Mouse (Mus musculus) CH12F3 (cell line): ENCODE data around the gene Slc27a3.

Experiments used
- in situ Hi-C: fragments of 300-500 bp; cut with MboI; formaldehyde crosslinking; loops from 2 replicates; pipeline ENCODE4 v1.14.3; 2020; ENCODE audit warnings: low sequenced_read_pairs

The Slc27a3 gene

DNA sequence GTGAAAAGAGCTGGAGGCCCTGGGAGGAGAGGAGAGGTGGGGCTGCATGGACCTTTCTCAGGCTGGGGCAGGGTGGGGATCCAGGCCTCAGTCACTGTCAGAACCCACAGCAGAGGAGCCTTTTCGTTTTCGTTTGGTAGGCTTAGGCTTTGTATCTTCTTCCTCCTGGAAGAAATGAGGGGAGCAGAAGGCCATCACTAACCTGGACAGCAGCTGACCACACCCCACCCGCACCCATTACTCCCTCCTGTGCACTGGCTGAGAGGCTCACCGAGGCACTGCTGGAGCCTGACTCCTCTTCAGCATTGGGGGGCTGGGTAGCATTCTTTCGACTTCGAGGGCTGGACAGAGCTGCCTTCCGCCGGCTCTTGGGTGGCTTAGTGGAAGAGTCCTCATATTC lies 2.2 kb upstream of the Slc27a3 start:
- in situ Hi-C loops, result no loop called here

DNA sequence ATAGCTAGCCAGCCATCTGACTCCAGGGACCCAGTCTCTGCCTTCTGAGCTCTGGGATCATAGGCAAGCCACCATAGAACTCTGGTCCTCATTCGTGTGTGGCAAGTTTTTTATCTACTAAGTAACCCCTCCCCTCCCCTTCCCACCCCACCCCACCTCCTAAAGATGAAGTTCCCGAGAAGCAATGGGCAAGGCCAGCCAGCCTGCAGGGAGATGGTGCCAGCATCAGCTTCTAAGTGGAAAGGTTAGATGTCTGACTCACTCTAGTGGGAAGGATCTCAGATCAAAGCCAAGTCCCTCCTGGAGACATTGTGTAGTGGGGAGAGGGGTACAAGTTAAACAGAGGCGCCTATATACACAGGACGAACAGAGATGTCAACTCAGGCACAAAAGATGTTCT lies 1.3 kb upstream of the Slc27a3 start:
- in situ Hi-C loops, result no loop called here

DNA sequence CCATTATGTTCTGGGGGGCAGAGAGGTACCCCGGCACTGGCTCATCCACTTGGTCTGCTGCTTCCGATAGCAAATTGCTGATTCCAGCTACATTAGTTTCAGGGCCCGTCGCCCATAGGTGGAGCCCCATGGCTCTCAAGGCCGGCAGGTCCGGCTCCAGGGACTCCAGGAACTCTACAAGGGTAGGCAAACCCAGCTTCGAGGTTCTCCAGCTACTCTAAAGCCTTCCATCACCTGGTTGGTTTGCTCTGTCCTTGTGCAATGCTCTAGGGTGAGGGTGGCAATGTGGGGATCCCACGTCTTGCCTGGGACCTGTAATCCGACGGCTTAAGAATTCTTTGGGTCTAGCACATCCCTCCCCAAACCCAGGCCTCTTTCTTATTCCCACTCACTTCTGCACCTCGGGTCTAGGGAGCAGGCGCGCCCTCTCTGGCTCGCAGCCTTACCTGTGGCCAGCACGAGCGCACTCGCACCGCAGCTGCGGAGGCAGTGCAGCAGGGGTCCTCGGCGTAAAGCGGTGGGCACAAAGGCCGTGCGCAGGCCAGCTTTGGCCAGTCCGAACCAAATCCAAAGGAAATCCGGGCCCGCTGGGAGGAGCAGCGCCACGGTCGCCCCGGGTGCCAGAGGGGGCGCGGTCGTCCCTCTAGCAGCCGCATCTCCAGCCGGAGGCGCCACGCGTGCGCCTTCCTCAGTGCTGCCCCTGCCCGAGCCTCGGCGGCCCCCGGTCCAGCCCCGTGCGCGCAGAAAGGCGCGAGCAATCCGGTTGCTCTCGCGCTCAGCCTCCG lies 820 bp downstream of the Slc27a3 start:
- in situ Hi-C loops, result no loop called here

DNA sequence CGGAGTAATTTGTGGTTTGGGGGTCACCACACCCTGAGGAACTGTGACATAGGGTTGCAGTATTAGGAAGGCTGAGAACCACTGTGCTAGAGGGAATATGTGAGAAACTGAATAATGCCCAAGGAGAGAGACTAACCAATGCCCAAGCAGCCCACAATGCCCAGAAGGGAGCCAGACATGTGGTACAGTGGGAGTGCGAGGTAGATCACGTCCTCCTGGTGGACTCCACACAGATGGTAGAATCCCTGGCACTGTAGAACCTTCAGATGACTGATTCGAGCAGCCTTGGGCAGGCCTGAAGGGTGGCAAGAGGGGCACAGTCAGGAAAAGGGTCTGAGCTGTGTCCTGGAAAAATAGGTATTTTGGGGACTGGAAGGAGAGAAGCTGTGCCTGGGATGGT lies 1.5 kb downstream of the Slc27a3 start:
- in situ Hi-C loops, result no loop called here

DNA sequence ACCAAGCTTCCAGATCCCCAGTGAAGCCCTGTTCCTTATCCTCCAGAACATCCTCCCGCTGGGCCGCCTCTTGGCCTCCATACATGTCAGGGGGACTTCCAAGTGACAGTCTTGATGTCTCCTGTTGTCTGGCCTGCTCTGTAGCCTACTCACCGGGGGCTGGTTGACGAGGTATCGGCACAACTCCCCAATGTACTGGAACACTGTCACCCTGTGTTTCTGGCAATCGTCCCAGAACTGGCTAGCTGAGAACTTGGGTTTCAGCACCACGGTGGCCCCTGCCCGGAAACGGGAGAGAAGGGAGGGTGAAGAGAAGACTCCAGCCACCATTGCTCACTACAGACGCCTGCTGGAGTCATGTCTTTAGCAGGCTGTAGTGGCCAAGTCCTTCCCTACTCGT lies 2.3 kb downstream of the Slc27a3 start:
- in situ Hi-C loops, result no loop called here

DNA sequence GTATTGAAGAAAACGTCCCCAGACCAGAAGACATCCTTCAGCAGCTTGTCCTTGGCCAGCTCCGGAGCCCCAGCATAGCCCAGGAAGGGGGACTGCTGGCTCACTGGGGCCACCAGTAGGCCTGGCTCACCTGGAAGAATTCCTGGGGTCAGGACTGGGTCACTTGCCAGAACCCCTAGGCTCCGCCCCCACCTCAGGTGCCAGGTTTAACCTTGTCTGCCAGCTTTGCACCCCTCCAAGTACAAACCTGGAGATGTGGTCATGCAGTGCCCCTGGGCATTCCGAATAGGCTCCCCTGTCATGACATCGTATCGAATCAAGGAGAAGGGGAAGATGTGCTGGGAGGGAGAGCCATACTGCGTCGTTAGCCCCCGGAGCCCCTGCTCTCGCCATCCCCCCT lies 2.9 kb downstream of the Slc27a3 start:
- in situ Hi-C loops, result no loop called here

DNA sequence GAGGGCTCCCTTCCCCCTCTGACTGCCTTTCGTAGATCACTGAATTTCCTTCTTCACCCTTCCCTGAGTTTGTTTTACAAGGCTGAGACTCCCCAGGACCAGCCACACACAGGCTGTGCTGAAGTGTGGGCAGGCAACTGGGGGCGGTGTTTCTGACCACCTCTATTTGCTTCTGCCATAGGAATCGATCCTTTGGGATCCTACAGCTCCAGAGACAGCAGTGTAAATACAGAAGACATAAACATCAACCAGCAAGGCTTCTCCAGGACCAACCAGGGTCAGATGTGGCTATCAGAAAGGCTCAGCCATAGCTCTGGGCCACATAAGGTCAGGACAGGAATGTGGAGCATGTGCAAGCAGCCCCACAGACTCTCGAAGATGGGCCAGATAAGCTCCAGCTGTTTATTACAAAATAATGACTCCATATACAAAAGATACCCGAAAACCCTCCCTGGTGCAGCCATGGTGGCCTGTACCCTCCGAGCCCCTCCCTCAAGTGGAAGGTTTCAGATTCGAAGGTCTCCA lies 4.8 kb downstream of the Slc27a3 start:
- in situ Hi-C loops, result no loop called here

DNA sequence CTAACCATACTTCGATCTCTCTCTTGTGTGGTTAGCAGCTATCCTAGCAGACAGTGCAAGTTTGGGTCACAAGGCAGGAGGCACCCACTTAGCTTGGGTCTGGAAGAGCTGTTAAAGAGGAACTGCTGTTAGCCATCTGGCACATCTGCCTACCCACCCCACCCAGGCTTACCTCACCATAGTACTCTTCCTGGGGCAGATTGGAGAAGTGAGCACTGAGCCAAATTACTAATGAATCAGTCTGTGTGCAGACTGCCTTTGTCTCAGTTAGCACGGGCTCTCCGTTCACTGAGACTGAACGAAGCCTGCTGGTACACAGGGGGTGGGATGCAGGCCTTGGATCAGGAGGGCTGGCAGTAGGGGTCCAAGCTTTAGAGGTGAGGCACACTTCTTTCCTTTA lies 6.0 kb downstream of the Slc27a3 start:
- in situ Hi-C loops, result no loop called here

DNA sequence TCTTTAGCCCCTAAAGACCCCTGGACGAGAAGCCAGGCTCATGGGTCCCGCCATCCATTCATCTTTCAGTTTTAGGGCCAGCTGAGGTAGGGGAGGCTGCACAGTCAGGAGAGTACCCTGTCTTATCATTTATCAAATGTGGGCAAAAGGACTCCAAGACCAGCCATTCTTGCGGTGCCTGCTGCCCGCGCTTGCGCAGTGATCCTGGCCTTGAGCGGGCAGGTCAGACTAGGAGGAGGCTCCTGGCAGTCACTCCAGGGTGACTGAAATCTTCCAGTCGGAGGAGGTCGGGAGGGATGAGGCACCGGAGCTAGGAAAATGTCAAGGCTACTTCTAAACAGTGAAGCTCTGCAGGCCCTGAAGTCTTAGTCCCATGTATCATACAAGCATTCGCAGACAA lies 8.0 kb downstream of the Slc27a3 start:
- in situ Hi-C loops, result no loop called here

DNA sequence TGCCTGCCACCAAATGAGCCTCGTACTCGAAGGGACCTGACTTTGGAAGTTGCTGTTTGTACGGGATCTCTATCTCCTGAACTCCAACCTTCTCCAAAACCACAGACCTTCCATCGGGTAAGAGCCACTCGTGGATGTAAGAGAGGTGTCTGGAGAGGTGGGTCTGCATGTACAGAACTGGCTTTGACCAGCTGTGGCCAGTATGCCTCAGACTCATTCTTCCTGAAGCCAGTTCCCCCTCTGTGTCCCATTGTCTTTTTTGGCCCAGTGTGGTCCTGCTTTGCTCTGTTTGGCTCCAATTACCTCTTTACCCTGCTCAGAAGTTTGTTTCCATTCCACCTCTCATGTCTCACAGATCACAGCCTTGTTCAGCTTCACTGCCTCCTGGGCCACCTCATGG lies 11.2 kb downstream of the Slc27a3 start:
- in situ Hi-C loops, result loop anchor here (10.0 kb wide), 1 partner anchor 164 kb away; the partner anchor contains the start of genes Rab13 and Rps27

DNA sequence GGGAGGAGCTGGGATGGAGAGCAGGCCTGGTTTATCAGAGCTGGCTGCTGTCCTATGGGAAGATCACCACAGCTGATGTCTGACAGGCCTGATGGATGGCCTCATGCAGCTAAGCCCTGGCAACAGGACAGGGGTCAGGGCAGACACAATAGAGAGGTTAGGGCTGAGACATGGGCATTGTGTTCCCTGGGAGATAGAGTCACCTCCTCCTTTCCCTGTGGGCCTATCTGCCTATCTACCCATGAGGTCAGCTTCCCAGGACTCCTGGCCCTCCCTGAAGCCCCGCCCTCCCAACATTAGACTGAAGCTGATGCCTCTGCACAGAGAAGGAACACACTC lies 13.5 kb downstream of the Slc27a3 start:
- in situ Hi-C loops, result loop anchor here (10.0 kb wide), 1 partner anchor 161 kb away; the partner anchor contains the start of genes Rab13 and Rps27

DNA sequence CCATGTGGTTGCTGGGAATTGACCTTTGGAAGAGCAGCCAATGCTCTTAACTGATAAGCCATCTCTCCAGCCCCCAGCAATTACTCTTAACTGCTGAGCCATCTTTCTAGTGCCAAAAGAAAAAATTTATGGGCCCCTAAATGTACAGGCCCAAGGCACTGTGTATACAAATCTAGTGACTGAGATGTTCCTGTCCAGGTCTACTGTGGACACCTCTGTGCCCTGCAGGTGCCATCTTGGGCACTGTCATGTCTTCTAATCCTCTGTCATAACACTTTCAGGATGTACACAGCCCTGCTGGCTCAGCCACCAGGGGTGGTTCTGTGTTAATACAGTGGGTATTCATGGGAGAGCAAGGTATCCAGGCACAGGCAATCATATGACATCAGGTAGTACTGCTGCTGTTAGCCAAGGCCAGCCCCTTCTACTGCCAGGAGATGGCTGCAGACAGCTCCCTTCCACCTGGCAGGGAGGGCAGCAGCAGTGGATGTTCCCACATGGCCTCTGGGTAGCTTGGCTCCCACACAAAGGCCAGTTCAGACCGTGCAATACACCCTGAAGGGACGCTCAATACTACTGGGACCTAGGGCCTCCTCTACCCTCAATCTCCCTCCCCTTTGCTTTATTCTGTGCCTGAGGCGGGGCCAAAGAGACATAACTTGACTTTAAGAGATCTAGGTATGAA lies 14.0 kb downstream of the Slc27a3 start:
- in situ Hi-C loops, result loop anchor here (10.0 kb wide), 1 partner anchor 161 kb away; the partner anchor contains the start of genes Rab13 and Rps27

DNA sequence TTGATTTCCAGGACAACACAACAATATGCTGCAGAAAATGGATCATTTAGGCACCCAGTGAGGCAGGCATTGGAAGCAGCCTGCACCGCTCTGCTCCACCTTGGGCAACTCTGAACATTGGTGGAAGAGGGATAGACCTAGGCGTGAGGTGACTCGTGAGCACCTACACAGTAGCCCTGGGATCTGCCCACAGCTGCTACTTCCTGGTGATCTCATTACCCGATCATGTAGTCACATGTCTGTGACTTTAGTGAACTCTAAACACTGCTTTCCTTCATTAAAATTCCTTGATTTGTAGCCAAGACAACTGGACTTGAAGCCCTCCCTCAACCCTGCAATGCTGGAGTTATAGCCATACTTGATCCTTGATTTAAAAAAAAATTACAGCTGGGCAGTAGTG lies 15.4 kb downstream of the Slc27a3 start:
- in situ Hi-C loops, result loop anchor here (10.0 kb wide), 1 partner anchor 160 kb away; the partner anchor contains the start of genes Rab13 and Rps27

DNA sequence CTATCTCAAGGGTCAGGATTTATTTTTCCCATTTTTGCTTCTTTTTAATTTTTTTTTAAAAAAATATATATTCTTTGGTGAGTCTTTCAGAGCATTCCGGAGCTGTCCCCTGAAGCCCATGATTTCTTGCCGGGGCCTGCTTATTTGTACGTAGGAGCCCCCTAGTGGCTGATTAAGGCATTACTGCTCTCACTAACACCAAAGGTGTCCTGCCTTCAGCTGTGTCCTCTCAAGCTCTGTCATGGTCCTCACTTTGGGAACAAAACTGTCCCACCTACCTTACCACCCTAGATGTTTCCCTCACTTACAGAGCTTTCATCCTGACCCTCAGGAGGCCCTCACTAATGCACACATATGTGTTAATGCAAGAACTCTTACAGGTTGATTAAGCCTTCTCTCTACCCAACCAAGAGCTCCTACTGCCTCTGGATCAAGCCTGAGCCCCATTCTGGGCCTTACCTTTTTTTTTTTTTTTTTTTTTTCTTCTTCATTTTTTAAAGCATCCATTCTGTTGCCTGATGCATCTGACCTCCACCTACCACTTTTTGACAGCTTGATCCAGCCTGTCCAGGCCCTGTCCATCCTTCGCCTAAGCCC lies 16.2 kb downstream of the Slc27a3 start:
- in situ Hi-C loops, result loop anchor here (10.0 kb wide), 1 partner anchor 159 kb away; the partner anchor contains the start of genes Rab13 and Rps27

DNA sequence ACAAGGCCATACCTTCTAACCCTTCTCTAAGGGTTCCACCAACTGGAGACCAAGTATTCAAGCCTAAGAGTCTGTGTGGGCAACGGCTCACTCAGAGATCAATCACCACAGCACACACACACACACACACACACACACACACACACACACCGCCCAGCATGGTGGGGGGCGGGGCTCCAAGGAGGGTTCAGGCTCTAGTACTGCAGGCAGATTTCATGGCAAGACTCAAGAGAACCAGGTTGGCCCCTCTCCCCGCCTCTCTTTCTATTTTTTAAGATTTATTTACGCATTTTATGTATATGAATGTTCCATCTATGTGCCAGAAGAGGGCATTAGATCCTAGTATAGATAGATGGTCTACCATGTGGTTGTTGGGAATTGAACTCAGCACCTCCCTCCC lies 16.9 kb downstream of the Slc27a3 start:
- in situ Hi-C loops, result loop anchor here (10.0 kb wide), 1 partner anchor 158 kb away; the partner anchor contains the start of genes Rab13 and Rps27

DNA sequence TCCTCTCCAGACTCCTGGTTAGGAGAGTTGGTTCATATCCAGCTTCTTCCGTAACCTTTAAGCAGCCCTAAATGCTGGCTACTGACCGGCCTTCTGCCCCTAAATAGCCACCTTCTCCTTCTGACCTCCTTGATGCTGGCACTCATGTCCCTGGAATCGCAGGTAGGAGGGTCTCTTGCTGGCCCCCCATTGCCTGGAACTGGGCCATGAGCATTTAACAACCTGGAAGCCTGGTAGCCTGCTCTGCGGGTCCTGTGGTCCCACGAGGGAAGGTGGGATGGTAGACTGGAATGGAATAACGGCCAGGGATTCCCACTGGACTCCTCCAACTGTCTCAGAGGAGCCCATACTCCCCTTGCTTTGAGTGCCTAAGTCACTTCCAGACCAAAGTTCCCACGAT lies 17.9 kb downstream of the Slc27a3 start:
- in situ Hi-C loops, result loop anchor here (10.0 kb wide), 1 partner anchor 157 kb away; the partner anchor contains the start of genes Rab13 and Rps27

DNA sequence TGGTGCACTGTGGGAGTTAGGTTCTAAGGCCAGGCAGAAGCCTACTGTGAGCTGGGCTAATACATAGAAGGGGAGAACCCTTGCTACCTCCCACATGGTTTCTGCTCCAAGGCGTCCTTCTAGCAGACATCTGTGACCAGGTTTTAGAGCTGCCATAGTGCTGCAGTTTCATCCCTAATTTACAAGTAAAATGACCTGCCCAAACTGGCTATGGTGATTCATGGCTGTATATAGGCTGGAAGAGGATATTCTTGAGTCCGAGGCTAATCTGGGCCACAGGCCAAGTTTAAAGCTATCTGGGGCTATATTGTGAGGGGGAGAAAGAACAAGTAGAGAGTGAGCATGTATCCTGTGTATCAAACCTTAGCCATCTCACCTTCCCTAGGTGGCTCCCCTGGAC lies 20.7 kb downstream of the Slc27a3 start:
- in situ Hi-C loops, result no loop called here

DNA sequence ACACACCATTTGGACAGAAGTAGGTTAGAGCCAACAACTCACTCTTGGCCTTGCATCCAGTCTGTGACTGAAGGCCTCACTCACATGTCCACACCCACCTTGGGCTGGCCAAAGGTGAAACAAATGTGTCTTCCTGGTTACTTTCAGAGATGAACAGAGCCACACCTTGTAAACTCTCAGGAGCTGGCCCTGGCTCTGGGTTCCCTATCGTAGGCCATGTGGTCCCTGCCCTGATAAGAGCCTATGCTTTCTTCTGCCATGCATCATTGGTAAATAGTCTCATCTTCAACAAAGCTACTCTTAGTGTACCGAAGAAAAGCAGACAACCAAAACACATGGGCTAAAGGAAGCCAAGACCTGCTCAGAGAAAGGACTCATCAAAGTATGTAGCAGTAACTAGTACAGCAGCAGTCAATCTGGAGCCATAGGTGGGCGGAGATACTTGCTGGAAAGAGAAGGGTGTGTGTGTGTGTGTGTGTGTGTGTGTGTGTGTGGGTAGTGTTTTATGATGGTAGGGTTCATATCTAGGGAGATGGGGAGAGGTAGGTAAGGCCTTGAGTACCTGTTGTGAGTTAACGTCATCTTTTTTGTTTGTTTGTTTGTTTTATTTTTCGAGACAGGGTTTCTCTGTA lies 22.6 kb downstream of the Slc27a3 start:
- in situ Hi-C loops, result no loop called here

DNA sequence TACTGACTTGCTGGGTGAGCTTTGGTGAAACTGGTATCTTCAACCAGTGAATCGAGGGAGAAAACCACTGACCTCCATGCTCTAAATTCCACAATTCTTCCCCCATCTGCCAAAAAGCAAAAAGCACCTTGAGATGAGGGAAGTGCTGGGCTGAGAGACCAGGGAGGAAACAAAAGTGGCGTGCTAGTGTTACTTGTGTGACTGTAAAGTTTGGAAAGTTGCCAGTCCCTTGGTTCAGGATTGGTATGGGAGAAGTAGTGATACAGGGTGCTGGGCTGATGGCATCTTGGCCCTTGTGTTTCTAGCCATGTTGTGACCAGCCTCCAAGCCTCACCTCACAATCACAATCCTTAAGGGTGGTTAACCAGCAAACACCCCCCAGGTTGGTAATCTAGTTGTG lies 27.4 kb downstream of the Slc27a3 start:
- in situ Hi-C loops, result no loop called here

DNA sequence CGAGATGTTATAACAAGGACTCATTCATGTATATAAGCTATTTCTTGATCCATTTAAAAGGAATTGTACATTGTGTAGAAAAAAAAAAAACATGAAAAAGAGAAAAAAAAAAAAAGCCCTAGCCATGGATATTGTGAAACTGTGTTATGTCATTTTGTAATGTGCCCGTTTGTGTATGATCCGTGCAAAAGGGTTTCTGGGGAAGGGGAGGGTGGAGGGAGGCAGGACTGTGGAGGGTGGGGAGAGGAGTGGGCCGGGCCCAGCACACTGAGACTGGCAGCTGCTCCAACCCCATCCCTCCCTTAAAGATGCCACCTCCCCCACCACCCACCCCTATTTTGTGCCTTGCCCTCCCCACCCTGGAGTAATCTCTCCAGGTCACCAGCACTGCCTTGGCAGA lies 28.3 kb downstream of the Slc27a3 start:
- in situ Hi-C loops, result no loop called here

DNA sequence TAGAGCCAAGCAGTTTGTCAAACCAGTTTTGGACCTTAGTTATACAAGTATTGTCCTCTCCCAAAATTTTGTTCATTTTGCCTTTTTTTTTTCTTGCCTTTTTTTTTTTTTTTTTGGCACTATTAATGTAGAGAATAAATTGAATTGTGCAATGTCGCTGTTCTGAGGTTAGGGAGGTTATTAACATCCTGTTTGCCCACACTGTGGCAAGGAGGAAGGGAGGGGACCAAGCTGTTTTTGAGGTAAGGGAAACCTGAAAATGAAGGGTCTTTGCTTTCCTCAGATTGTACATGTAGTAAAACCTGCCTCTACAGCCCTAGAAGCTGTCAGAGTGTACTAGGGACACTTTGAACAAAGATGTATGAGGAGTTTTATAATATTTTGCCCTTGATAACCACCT lies 30.5 kb downstream of the Slc27a3 start:
- in situ Hi-C loops, result no loop called here
